Mouse (Mus musculus) kidney, postnatal 36 days (tissue): ENCODE measurements around the gene Kansl1l.

ENCODE experiments used
- DNase-seq, 2 experiments: peaks; one replicate each; pipeline ENCODE4 v3.0.0; 2021 to 2022; ENCODE audit warnings: mixed read lengths in 2 of 2

The Kansl1l gene

DNA sequence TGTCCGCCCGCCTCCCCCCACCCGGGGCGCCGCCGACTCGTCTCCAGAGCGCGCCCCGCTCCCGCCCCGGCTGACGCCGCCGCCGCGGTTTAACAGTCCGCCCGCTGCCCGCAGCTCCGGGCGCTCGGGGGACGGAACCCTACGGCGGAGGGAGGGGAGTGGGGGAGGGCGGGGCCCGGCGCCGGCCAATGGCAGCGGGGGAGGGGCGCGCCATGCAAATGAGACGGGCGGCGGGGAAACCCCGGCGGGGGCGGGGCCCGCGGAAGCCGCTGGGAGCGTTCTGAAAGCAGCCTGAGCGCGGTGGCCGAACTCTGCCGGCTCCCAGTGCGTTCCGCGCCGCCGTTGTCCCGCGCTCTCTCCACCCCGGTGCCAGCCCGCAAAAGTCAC lies at the start of gene Kansl1l:
TSS of gene Kansl1l (minus strand) at position 110 of the 387 bp plus-strand sequence.
- DNase-seq, result peak; percentile 96 to 99

DNA sequence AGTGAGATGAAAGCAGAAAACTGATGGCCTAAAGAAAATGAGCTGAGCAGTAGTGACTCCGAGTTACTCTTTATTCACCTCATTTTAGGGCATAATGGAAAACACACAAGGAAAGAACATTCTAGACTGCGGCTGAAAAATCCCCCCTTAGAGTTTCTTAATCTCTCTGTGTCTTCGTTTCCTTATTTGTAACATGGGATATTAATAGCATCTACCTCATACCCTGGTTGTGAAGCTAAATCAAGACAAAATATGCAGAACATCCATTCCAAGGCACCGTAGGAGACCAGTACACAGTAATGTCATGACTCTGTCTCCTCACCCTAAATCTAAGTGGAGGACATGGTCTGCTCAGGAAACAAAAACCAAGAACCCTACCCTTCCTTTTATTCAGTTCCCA lies 48.3 kb upstream of the Kansl1l start:
- DNase-seq, result no peak

GRCm38 (mm10) chr1:66863741-66864495 lies 46.6 kb upstream of the Kansl1l start:
- peak; percentile 18 to 29 for DNase-seq

- peak; percentile 96 to 97 for DNase-seq
These were observed 45.5 kb upstream of the Kansl1l start, which contains the start of gene Acadl for GRCm38 (mm10) chr1:66862712-66863511. Gene Acadl, minus strand, starts transcription at chr1:66863277.

GRCm38 (mm10) chr1:66861764-66862672 lies 44.7 kb upstream of the Kansl1l start:
- peak; percentile 22 to 43 for DNase-seq

DNA sequence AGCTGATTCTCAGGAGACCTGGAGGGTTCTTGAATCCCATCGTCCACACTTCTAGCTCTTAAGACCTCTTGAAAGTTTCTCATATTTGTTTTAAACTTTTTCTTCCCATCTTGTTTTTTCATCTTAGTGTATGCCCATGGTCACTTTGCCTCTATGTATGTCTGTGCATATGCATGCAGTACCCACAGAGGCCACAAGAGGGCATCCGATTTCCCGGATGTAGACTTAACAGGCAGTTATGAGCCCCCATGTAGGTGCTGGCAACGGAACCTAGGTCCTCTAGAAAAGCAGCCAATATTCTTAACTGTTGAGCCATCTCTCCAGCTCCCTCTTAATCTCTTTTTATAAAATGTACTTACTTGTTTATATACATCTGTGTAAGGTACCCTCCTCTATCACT lies 30.1 kb upstream of the Kansl1l start:
- peak in 1 of 2 experiments; percentile 65 for DNase-seq

DNA sequence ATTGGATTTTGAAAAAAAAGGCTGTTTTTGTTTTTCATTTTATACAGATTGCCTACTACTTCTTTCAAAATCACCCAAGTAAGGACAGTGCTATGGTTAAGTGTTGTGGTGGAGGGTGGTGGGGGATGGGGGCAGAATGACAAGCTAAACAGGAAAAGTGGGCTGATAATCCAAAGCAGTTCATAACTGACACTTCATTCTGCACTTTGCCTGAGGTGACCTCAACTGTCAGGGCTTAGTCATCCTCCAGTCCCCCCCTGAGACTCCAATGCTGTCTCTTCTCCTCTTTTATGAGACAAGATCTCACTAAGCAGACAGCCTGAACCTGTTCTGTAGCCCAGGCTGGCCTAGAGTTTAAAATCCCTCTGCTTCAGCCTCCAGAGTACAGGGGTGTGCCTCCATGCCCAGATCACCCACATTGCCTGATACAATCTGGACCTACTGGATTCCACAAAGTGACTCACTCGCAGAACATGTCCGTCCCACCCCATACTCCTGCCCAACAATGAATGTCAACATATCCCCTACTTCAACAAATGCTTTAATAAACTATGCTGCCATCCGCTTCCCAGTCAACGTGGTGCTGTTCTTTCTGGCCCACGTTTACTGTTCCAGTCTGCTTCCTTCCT lies 28.4 kb upstream of the Kansl1l start:
- DNase-seq, result no peak

GRCm38 (mm10) chr1:66841938-66842337 lies 24.6 kb upstream of the Kansl1l start:
- DNase-seq, result no peak

- DNase-seq, result no peak
These were observed 24.1 kb upstream of the Kansl1l start for GRCm38 (mm10) chr1:66841510-66841909.

DNA sequence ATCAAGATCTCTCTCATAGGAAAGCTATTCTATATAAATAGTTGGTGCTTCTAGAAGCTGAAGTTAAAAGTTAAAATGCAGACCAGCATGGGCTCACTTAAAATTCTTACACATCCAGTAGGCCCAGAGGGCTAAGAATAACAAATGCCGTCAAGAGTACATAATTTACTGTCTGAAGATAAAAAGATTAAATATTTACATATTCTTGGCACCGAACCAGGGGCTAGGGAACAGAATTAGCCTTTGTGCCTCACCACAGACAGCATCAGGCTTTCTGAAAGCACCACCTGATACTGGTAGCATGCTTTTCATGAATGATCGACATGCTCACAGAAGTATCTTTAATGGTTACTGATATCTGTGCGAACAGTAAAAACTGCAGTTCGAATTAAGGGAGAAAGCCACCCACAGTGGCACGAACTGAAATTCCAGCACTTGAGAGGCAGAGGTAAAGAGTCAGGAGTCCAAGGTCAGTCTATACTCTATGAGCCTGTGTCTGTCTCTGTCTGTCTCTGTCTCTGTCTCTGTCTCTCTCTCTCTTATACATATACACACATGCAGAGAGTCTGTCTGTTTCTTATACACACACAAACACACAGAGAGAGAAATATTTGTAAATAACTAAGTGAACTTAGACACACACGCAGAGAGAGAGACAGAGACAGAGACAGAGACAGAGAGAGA lies 22.5 kb upstream of the Kansl1l start:
- no peak for DNase-seq

DNA sequence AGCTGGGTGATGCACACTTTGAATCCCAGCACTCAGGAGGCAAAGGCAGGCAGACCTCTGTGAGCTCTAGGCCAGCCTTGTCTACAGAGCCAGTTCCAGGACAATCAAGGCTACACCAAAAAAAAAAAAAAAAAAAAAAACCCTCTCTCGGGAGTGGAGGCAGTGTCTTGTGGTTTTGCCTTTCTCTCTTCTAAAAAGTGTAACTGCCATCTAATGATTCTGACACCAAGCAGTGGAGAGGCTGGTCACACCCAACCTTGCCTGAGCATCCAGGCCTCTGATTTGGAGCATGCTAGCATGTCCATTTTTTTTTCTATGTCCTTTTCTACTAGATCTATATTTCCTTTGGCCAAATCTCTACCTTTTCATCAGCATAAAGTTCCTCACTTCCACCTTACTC lies 21.8 kb upstream of the Kansl1l start:
- no peak for DNase-seq

- peak; percentile 79 to 95 for DNase-seq
These were observed 21.1 kb upstream of the Kansl1l start for GRCm38 (mm10) chr1:66838184-66839042.

- peak in 1 of 2 experiments; percentile 24 for DNase-seq
These were observed 19.8 kb upstream of the Kansl1l start for GRCm38 (mm10) chr1:66837207-66837606.

DNA sequence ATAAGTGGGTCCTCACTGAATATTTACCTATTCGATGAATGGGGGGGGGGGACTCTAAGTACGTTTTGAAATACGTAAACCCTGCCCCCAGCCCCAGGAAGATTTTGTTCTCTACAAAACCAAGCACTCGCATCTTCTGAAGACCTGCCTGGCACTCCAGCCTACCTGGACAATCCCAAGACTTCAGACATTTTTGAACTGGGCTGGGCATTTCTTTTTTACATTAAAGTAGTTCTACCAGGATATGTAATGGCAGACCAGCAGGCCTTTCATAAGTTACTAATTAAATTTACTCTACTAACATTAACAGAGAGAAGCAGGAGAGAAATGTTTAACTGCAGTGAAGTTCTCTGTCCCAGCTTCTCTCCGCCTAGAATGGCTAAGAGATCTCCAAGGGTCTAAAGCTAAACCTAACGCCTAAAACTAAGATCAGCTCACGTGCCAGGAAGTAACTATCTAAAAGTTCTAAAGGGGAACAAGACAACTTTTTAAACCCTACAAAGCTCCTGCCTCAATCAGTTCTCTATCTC lies 15.3 kb upstream of the Kansl1l start:
- peak; percentile 37 to 72 for DNase-seq

DNA sequence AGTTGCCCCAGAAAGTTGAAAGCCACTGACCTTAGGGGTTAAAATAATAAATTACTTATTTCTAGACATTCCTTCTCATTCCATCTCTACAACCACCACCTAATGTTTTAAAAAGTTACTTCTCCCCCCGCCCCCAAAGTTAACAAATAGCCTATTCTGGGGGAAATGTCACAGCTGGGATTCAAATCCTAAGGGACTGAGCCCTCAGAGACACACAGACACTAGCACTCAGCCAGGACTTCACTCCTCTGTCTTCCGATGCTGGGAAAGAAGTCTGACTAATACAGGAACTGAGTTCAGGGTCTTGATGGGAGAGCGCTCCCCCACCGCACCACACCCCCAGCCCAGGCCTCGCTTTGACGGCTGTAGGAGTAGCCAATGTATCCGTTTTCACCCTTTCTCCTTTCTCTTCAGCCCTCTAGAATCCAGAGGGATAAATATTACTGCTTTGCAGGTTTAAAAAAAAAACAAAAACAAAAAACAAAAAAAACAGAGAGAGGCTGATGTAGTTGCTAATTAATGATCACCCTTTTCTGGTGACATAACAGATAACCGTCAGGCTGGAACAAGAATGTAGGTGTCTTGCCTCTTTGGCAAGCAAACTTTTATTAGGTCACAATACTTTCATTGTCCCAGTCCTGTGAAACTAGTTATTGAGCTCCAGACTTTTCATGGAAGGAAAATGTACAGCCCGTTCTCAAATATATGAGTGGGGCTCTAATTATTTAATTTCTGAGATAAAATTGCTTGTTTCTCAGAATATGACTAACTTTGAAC lies 14.7 kb upstream of the Kansl1l start:
- DNase-seq, result peak; percentile 68 to 71

GRCm38 (mm10) chr1:66829400-66830080 lies 12.2 kb upstream of the Kansl1l start:
- DNase-seq, result peak; percentile 41 to 44

GRCm38 (mm10) chr1:66821966-66822365 lies 4.6 kb upstream of the Kansl1l start:
- DNase-seq, result no peak

GRCm38 (mm10) chr1:66820241-66820640 lies 2.9 kb upstream of the Kansl1l start:
- peak; percentile 45 to 49 for DNase-seq

DNA sequence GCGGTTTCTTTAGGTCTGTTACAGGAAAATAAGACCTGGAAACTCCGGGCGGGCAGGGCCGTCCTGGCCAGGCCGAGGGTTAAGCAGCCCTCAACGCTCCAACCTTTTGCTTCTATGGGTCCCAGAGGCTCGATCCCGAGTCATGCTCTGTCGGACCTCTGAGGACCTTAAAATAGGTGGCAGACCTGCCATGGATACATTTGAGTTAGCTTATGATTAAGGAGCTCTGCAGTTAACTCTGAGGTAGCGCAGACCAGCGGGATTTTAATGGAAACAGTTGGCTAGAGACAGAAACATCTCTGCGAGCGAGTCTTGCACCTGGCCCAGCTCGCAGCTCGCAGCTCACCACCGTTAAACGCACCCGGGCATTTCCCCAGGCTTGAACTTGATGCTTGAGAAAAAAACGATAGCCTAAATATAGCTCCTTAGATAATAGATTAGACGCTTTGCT lies 528 bp upstream of the Kansl1l start:
- peak in 1 of 2 experiments; percentile 23 for DNase-seq
